Mouse (Mus musculus) brown adipose tissue, adult 24 weeks (tissue): ENCODE data around the gene Ddx18. TPM values are rescaled to one million over a fixed set of nuclear protein-coding genes. Genes with fewer than 3 reads are reported as not detected.

Experiments used
- polyA plus RNA-seq: library from polyadenylated mRNA; stranded (reverse); fragments of >200 nt; gene quantifications from 2 replicates; pipeline ENCODE4 v1.2.4, GENCODE M21; 2012; ENCODE audit not compliant: missing spikeins, insufficient read depth, insufficient read length

Ddx18 gene
- polyA plus RNA-seq, 1 experiment, result 12.2 TPM

Other genes with a start within 250 kb of the Ddx18 start
- 26.7 and 37.5 TPM in 2 replicates for gene Insig2, start 235.4 kb downstream of the Ddx18 start, polyA plus RNA-seq
- 4.5 and 5.0 TPM in 2 replicates for gene Ccdc93, start 136.9 kb downstream of the Ddx18 start, polyA plus RNA-seq
- not detected in 2 replicates for gene Htr5b, start 39.5 kb downstream of the Ddx18 start, polyA plus RNA-seq